Mouse (Mus musculus): ENCODE measurements around the gene Slc26a11.

DNA sequence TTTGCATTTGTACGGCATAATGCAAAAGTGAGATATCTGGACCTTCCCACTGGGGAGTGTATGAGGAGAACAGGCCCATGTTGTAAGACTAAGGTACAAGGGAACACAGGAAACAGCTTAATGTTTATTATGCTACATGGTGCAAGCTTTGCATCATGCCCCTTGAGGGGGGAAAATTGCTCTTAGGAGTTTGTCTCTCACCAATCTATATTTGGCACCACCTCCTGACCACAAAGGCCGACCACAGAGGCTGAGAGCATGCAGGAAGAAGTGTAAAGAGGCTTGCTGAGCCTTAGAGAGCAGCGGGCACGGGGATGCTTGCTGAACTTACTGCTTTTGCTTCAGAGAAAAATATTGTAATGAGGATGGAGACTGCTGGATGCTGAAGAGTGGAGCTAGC lies 29.5 kb downstream of the Slc26a11 start:
- TF ChIP-seq POLR2A (IDR thresholded peaks at IDR 0.05; ENCODE audit: control insufficient read depth, extremely low read depth, insufficient read depth, low read length, poor library complexity) (no peak), CTCF (IDR thresholded peaks at IDR 0.05; ENCODE audit: borderline replicate concordance, control insufficient read depth, extremely low read depth, insufficient read depth, low read length, poor library complexity) (no peak)

Data from thymus, adult 2 months (tissue).